Mouse (Mus musculus): Measurements from ENCODE around the gene Mipep.

Gene Mipep

DNA sequence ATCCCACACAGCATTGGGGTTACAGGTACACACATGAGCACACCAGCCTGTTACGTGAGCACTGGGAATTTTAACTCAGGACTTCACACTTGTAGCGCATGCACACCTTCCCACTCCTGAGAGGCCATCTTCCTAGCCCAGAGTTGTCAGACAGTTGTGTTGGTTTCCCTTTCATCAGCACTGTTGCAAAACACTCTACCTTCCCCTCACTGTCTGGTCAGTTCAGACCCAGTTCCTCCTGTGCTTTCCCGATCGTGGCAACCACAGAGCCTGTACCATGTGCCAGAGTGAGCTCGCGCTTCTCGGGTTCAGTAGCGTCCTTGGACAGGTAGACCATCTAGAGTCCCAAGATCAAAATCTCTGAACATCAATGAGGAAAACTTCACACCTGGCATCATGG, 27.1 kb upstream of the Mipep start:
- no peak for DNase-seq (ENCODE audit: low spot score)

DNA sequence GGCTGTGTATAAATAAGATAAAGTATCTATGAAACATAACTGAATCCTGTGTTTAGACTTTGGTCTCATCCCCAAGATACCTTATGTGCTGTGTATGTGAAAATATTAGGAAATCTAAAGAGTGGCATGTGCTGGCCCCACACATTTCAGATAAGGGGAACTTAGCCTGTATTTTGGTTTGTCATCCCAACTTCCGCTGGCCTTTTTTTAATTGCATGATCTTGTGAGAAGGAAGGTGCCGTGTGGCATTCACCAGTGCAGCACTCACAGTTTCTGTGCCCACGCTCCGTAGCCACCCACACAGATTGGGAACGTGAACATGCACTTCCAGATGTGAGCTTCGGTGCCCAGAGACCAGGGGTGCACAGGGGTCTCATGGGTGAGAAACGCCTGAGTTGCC, 26.7 kb upstream of the Mipep start:
- no peak for DNase-seq (ENCODE audit: low spot score)

DNA sequence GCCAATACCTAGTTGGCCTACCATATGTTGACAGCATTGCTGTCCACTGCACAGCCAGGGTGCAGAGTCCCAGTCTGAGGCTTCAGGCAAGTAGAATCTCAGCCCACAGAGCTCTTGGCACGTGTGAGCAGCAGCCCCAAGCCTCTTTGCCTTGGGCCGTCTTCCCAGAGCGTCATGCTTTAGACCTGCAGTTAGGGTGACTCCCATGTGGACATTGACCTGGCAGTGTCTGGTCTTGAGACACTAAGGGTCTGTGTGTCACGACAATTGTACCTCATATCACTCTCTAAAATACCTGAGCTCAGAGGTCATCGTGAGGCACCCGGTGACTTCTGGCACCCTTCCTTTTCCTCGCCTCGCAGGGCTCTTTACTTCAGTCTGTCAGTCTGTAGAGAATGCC, 25.3 kb upstream of the Mipep start:
- DNase-seq (ENCODE audit: low spot score): no peak

DNA sequence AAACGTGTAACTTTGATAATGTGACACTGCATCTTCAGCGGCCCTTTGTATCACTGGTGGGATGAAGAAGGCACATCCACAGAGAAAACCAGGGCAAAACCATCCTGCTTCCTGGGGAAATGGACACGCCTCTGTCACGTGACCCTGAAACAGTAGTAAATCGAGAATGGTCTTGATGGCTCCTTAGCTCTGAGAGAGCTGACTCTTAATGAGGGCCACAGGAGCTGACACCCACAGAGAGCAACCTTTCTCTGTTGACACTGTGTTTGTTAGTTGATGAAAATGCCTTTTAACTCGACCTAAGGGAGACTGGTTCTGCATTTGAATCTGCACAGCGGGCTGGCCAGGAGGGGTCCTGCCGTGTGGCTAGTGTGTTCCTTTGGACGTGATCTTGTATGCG, 22.6 kb upstream of the Mipep start:
- no peak for DNase-seq (ENCODE audit: low spot score)

DNA sequence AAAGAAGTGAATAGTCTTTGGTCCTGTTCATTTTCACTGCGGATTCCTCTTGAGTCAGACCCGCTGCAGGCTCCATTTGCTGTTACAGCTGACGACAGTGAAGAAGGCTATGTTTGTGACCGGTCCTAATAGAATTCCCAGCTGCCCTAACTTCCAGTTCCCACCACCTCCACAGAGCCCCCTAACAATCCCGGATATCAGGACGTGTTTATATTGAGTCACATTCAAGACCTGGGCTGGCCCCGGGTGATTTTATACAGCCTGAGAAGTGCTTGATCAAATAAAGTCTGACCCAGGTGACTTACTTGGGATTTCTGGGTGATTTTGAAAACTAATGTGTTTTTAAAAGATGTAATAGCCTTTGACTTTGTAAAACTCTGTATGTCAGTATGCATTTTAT, 21.6 kb upstream of the Mipep start:
- no peak for DNase-seq (ENCODE audit: low spot score)

DNA sequence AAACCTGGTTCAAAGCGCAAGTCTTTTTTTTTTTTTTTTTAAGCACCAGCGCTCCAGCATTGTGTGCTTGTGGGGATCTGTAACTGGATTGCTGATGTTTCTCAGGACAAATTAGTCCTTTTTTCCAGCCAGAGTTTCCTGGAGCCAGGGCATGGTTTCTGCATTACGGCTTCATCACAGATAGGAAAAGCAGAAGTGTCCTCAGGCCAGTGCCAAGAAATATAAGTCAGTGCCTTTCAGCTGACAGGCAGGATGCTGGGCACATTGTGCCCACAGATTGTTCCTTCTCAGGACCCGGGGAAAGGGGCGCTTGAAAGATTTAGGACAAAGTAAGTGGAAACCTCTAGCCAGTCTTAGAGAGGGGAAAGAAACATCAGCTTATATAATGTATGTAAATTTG, 20.6 kb upstream of the Mipep start:
- DNase-seq (ENCODE audit: low spot score): no peak

DNA sequence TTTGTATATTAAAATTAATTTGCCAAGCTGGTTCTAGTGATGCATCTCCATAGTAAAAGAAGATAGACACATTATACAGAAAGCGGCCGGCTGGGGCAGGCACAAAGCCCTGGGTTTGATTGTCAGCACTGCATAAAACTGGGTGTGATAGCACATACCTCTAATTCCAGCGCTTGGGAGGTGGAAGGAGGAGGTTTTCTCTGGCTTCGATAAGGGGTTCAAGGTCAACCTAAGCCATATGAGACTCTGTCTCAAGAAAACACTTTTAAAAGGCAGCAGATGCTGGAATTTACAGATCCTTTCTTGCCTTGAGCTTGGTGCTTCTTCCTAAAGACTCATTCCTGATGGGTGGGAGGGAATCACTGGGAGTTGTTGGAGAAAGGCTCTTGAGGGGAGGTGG, 19.8 kb upstream of the Mipep start:
- no peak for DNase-seq (ENCODE audit: low spot score)

DNA sequence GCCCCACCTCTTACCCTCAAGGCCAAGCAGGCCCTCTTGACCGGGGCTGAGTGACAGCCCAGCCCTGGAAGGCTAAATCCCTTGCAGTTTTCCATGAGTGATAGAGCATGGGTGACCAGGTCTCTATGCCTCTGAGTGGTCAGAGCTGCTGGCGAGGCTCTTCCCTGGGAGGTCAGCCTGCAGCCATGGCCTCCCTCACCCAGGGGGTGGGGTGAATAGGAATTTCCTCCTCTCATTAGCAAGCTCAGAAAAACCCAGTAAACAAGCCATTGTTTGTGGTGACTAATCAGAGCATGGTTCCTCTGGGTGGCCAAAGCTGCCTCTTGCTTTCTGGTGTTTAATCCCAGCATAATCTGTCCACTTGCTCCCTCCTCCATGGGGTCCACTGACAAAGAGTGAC, 19.3 kb upstream of the Mipep start:
- no peak for DNase-seq (ENCODE audit: low spot score)

DNA sequence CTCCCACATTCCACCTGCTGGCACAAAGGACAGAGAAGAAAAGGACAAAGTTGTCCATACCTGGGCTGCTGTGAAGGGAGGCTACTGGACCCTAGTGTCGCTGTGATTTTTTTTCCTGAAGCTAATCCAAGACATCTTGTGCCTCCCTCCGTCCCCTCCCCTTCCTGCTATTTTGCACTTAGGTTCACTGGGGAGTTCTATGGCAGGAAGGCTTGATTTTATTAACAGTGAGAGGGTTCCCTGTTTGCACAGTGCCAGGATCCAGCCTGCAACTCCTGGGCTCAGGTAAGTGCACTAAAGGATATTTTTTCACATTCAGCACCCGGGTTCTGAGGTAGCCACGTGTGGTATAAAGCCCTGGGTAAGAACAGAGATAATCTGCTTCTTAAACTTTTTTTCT, 16.5 kb upstream of the Mipep start, which contains the start of gene C1qtnf9:
Gene C1qtnf9, plus strand, starts transcription at position 251 of the 400 bp plus-strand sequence.
- no peak for DNase-seq (ENCODE audit: low spot score)

DNA sequence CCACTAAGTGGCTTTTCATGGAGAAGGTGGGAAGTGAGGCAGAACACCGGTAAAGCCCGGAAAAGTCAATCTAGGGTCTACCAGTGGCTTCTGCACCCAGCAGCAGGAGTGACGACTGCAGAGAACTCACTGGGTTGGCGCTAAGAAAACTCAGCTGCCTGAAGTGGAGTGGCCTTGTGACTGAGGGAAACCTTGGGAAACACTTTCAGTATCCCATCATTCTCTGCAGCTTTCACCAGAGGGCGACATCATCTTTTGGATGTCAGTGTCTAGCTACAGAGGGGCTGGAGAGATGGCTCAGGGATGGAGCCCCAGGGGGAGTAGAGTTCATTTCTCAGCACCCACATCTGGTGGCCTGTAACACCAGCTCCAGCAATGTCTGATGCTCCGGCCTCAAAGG, 15.0 kb upstream of the Mipep start:
- DNase-seq (ENCODE audit: low spot score): no peak

DNA sequence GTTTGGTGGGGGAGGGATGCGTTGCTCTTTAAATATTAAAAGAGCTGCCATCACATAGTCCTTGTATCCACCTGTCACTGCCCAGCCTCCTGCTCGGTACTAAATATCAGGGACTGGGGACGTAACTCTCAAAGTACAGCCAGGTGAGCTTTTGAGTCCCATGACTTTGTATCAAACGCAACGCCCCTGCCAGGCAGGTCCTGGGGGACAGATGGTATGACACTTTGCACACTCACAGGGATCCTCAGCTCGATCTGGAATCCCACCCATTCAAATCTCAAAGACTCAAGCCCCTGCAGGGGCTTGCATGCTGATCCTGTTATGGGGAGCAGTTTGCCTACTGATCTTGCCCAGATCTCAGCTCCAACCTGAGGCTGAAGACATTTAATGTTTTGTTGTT, 13.8 kb upstream of the Mipep start:
- no peak for DNase-seq (ENCODE audit: low spot score)

DNA sequence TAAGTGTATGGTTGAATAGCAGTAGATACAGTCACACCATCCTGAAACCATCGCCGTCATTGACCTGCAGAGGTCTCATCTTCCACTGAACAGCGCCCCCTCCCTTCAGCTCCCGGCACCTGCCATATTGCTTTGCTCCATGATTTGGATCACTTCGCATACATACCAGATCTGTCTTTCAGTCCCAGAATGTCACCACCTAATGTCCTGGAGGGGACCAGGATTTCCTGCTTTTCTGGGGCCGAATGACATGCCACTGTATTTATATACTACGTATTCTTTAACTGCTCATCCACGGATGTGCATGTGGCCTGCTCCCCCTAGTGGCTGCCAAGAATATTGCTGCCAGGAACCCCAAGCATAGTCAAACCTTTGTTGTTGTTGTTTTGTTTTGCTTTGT, 13.3 kb upstream of the Mipep start:
- DNase-seq (ENCODE audit: low spot score): peak; percentile 60

DNA sequence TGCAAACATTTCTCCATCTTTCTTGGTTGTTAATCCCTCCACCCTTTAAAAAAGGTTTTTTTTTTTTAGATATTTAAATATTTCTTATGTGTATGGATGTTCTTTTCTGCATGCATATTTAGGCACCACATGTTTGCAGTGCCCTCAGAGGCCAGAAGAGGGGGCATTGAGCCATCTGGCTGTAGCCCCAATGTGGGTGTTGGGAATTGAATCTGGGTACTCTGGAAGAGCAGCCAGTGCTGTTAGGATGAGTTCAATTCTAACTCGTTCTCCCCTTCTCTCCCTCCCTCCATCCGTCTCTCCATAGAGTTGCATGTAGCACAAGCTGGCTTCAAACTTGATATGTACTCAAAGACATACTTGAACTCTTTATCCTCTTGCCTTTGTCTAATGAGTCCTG, 10.9 kb upstream of the Mipep start:
- DNase-seq (ENCODE audit: low spot score): no peak

DNA sequence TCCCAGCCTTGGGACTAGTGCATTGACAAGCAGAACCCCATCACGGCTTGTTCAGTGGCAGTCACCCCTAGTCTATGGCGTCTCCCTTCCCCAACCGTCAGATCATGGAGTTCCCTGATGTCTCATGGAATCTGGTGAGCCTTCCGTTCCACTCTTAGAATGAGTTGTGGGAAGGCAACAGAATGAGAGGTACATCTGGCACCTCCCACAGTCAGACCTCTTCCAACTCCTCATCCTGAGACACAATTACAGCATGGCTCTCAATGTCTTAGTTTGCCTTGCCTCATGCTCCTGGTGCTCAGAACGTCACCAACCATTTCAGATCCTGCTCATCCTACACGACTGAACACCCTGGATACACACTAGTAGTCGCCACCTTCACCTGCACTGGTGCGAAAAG, 7.9 kb upstream of the Mipep start:
- no peak for DNase-seq (ENCODE audit: low spot score)

DNA sequence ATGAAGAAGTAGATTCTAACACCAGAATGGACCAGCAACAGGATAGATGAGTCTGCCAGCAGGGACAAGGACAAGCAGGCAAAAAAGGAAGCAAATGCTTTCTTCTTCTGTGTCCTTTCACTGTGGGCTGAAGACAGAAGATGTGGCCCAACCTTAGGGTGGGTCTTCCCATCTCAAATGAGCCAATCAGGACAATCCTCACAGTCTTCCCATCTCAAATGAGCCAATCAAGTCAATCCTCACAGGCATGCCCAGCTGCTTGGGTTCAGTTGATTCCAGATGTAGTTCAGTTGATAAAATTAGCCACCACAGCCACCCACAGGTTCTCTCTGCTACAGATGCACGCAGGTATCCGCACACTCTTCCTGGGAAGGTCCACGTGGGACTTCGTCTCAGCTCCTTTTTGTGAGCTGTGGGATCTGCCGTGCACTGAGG, 6.9 kb upstream of the Mipep start:
- DNase-seq (ENCODE audit: low spot score): no peak

DNA sequence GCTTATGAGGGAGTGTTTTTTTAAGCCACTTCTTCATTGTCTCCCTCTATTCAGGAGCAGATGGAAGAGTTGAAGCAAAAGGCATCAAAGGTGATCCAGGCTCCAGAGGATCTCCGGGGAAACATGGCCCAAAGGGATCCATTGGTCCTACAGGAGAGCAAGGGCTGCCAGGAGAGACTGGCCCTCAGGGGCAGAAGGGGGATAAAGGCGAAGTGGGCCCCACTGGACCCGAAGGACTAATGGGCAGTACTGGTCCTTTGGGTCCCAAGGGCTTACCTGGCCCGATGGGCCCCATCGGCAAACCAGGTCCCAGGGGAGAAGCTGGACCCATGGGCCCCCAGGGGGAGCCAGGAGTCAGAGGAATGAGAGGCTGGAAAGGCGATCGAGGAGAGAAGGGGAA, 5.2 kb upstream of the Mipep start:
- no peak for DNase-seq (ENCODE audit: low spot score)

DNA sequence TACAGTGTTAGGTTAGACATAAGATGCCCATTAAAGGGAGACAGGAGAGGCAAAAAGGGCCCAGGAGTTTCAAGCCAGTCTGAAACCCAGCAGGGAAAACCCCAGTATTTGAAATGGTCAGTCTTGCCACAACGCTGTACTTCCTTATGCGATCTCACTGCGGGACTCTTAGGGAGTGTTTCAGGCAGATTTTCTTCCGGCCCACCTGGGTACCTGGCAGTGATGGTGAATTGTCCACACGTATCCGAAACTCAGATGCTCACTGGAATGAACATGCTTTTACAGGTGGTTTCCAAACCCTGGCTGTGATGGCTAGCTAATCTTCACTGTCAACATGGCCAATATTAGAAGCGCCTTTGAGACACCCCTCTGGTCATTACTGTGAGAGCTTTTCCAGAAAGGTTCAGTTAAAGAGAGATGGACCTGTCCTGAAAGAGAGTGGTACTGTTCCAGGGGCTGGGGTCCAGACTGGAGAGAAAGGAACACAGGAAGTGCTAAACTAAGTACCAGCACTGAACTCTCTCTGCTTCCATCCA, 2.2 kb upstream of the Mipep start:
- DNase-seq (ENCODE audit: low spot score): no peak

DNA sequence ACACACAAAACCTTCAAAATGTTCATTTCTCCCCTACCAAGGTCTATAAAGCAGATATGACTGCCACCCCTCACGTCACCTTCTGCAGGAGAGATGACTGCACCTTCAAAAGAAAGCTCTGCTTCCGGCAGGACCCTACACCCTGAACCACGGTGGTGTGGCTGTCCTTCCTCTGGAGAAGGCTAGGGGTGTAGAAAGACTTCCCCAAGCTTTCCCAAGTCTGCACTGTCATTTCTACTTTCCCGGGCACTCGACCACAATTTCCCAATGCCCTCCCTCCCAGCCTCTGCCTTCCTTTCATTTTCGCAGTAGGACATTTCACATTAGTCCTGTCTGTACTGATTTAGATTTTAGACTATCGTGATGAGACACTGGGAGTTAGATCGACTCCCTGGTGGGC, 1.2 kb upstream of the Mipep start:
- DNase-seq (ENCODE audit: low spot score): peak; percentile 13

DNA sequence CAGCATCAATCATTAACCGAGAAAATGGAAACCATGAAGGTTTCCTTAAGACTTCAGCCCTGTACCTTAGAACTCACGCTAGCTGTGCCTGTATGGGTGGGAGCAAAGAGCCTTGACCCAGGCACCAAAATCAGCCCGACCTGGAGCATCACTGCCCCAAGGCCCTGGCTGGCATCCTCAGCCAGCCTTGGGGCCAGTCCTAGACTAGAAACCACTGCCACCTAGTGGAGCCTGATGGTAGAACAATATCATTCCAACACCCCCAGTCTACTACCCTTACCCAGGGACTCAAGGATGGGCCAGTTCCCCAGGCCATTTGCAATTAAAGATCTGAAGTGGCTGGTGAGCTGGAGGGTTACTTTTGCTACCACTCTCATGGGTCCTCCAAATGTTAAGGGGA, 5.7 kb downstream of the Mipep start:
- peak; percentile 61 for DNase-seq (ENCODE audit: low spot score)

DNA sequence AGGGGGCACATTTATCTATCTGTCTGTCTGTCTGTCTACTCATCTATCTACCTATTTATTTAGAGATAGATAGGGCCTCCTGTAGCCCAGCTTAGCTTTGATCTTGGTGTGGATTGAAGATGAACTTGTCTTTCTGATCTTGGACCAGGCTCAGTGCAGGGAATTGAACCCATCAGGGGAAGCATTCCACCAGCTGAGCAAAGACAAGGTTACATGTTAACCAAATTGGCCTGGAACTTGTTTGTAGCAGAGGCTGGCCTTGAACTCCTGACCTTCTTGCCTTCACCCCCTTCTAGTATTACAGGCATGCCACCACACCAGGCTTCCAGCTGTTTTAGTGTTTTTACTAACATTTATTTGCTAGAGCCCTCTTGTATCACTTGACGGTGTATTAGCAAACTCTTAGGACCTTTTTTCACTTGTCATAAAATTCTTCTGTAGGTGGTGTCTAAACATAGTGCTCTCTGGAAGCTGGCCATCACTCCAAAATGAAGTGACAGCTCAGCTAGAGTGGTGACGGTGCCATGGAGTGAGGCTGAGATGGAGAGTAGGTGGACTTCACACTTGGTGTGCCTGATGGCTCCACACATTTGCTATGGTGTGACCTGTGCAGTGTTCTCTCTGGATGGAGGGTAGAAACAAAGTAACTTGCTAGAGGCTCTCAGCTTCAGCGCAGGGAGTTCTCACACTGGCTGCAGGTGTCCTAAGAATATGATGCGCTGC, 12.4 kb downstream of the Mipep start:
- no peak for DNase-seq (ENCODE audit: low spot score)

DNA sequence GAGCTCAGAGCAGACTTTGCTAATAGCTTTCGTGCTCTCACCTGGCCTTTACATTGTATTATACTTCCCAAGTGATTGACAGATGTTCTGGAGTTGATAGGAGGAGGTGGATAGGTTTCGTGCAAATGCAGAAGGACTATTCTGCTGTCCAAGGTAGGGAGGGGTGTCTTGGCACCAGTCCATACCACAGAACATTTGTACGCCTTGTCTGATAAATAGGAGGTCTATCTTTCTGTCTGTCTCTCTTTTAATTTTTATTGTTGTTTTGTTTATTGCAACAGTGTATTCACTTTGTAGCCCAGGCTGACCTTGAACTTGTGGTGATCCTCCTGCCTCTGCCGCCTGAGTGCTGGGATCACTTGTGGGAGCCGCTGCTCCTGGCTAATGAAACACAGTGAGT, 13.2 kb downstream of the Mipep start:
- DNase-seq (ENCODE audit: low spot score): no peak

DNA sequence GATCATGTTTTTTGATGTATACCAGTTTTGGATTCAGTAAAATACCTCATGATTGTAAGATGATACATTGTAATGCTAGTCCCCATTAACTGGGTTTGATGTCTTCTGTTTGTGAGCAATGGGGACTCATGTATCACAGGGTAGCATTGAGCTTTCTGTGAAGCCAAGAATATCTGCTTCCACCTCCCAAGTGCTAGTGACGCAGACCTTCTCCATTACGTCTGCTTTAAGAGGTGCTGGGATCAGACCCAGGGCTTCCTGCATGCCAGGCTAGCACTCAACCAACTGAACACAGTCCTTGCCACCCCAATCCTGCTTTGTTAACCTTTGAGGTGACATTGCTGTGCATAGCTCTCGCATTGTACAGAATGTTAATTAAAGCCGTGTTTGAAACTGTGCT, 14.3 kb downstream of the Mipep start:
- no peak for DNase-seq (ENCODE audit: low spot score)

DNA sequence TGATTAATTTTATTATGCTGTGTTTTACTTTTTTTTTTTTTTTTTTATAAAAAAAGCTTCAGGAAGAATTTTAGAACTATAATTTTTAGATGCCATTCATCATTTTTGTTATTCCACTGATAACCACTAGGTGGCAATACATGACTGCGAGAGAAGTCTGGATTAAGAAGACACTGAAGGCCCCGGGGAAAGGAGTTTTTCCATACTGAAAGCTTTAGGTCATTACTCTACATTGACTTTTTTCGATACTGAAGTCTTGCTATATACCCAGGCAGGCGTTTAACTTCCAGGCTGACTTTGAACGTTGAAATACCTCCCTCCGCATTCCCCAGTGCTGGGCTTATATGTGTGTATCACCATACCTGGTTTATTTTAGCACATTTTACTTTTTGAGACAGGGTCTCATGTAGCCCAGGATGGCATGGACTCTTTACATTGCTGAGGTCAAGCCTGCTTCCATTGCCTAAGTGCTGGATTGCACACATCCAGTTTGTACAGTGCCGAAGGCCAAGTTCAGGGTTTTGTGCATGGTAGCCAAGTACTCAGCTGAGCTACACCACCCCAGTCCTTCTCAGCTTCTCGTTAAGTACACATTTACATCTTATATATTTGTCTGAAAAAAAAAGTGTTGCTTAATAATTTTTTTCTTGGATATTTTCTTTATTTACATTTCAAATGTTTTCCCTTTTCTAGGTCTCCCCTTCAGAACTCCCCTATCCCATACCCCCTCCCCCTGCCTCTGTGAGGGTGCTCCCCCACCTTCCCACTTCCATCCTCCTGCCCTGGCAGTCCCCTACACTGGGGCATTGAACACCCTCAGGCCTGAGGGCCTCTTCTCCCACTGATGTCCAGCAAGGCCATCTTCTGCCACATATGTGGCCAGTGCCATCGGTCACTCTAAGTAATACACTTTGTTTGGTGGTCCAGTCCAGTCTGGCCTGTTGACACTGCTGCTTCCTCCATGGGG, 15.7 kb downstream of the Mipep start:
- DNase-seq (ENCODE audit: low spot score): peak; percentile 72

Data from MN1 (cell line).